Mouse (Mus musculus) CD4-positive helper T cell, adult 2 months (primary cell): ENCODE measurements around the gene Stxbp4.
A peak's percentile ranks its signal among the peaks of the same experiment; 100 is the strongest.

ENCODE experiments used
- DNase-seq: peaks from one replicate; pipeline ENCODE4 v3.0.0-alpha.2; 2012; ENCODE audit warnings: low read depth, missing footprints, low spot score

Stxbp4 gene

DNA sequence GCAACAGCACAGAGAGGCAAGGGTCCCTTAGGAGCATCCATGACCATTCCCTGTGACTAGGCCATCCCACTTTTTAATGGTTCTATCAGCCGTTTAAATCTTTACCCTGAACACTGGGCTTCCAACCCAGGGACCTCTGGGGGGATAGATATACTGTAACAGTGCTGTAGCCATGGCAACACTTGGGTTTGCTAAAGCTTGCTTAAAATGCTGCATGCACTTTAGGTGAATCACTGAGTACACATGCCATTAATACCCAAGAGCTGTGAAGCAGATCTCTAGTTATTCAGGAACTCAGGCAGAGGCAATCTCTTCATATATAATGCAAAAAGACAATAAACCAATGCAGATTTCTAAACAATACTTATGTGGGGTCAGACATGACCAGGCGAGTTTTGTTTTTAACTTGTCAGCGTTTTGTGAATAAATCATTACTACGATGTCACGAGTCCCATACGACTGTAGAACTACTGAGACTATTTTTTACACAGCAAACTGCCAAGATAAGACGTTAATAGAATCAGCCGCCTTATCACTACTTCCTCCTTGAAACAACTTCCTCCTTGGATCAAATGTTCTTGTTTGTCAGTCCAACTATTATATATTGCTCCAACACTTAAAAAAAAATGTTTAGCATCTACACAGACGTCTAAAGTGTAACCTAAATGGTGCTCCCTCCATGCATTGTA, 79.4 kb downstream of the Stxbp4 start:
- no peak for DNase-seq

- DNase-seq = no peak
Observed at GRCm38 (mm10) chr11:90556517-90556916, 81.4 kb downstream of the Stxbp4 start.

GRCm38 (mm10) chr11:90553963-90554362, 83.9 kb downstream of the Stxbp4 start:
- DNase-seq = no peak

GRCm38 (mm10) chr11:90552303-90553201, 85.3 kb downstream of the Stxbp4 start:
- DNase-seq = no peak

- peak; percentile 25 for DNase-seq
Observed at GRCm38 (mm10) chr11:90548560-90548959, 89.3 kb downstream of the Stxbp4 start.

GRCm38 (mm10) chr11:90538636-90539263, 99.1 kb downstream of the Stxbp4 start:
- no peak for DNase-seq

- DNase-seq = no peak
Observed at GRCm38 (mm10) chr11:90525311-90525710, 112.6 kb downstream of the Stxbp4 start.

- DNase-seq = no peak
Observed at GRCm38 (mm10) chr11:90521040-90521439, 116.8 kb downstream of the Stxbp4 start.

- DNase-seq = no peak
Observed at GRCm38 (mm10) chr11:90517750-90518149, 120.1 kb downstream of the Stxbp4 start.

DNA sequence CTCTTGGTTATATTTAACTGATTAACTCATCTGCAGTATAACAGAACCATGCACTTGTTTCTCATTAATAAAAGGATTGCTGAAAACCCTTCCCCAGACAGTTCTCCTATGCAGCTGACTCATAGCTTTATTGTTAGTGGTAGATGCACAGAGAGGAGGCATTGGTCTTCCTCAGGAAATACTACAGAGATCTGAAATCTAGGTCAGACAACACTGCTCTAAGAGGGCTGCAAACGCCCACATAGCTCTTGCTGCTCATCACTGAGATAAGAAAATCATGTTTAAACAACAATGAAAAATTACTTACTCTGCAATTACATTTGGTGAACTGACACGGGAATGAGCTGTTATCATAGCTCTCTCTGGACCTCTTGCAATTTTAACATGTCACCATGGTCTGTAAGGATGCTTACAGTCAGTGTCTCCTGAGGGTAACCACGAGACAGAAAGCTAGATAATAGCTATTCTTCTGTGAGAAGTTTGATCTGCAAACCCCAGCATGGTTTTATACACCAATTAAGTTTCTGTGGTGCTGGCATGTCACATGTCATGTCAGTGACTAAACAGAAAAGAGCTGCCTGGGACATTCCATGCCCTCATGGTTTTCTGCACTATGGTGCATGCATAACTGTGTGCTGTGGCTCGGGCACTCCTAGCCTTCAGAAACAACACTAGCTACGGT, 125.2 kb downstream of the Stxbp4 start:
- peak; percentile 48 for DNase-seq

DNA sequence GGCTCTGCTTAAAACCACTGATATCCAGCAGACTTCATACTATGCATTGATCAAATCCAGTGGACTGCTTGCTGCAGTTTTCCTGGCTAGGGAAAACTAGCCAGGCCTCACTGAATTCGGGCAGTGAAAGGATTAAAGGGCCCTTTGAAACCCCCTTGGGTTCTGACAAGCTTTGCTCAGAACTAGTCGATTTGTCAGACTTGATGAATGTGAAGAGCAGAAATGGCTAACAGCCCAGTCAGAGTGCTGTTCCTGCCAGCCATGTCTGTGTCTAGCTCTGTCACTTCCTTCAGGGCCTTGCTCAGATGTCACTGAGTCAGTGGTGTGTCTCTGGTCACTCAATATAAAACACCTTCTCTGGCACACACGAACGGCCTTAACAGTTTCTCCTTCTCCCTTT, 136.0 kb downstream of the Stxbp4 start:
- no peak for DNase-seq

DNA sequence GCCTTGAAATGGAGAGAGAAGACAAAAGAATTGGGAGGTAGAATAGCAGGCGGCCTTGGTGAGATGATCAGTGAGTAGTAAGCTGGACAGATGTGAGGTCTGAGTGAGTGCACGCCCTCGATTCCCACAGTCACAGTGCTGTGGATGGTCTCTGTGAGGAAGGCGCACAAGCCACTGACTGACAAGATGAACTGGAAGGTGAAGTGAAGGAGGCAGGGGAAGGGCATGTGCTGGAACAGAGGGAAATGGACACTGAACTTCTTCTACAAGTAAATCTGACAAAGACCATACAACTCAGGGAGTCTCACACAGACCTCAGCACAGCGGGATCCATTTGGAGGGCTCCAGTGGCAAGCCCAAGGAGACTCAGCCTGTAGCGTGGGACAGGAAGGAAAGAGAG, 138.0 kb downstream of the Stxbp4 start:
- DNase-seq = no peak

DNA sequence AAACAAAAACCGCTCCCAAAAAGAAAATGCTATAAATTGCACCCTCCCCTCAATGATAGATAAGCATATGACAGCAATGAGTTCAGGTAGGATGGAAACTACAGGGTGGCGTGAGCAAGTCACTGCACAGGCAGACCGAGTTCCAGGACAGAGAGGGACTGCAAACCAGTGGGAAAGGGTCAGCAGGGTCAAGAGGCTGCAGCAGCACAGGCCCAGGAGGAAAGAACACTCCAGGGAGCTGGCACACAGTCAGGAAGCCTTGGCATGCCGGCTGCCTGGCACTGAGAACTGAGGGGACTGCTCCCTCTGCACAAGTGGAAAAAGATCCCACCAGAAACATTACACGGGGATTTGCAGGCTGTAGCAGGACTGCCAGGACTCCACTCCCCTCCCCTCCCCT, 139.4 kb downstream of the Stxbp4 start:
- no peak for DNase-seq

DNA sequence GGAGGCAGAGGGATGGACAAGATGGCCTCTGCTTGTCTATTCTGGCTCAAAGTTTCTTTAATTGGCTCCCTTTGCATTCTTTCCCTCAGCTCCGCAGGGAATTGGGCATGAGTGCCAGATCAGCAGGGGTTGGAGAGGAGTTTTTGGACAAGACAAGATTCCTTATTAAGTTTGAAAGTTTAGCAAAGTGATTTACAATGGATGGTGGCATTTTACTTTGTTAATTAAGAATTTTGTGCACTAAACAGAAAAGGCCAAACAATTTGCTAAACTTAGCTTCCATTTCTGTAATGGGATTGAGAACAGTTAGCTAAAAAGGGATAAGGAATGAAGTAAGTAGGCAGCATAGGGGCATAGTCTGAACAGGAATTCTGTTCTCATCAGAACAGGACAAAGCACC, 142.9 kb downstream of the Stxbp4 start:
- DNase-seq = no peak

DNA sequence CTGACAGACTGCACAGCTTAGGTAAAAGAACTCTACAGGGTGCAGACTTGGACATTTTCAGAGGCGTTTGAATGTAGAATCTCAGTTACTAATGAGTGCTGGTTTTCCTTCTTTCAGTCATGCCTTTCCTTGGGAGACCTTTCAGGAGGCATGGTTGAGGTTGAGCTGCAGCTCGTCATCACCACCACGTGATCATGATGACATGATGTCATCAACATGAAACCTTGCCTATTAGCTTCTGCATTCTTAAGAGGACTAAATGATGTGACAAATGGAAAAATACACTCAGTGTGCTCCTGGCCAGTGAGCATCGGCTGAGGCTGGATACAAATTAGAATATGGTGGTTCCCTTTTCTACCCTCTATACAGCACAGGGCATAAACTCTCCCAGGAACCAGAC, 145.4 kb downstream of the Stxbp4 start:
- no peak for DNase-seq

- DNase-seq = no peak
Observed at GRCm38 (mm10) chr11:90489166-90489565, 148.7 kb downstream of the Stxbp4 start.

GRCm38 (mm10) chr11:90487686-90488085, 150.2 kb downstream of the Stxbp4 start:
- no peak for DNase-seq

DNA sequence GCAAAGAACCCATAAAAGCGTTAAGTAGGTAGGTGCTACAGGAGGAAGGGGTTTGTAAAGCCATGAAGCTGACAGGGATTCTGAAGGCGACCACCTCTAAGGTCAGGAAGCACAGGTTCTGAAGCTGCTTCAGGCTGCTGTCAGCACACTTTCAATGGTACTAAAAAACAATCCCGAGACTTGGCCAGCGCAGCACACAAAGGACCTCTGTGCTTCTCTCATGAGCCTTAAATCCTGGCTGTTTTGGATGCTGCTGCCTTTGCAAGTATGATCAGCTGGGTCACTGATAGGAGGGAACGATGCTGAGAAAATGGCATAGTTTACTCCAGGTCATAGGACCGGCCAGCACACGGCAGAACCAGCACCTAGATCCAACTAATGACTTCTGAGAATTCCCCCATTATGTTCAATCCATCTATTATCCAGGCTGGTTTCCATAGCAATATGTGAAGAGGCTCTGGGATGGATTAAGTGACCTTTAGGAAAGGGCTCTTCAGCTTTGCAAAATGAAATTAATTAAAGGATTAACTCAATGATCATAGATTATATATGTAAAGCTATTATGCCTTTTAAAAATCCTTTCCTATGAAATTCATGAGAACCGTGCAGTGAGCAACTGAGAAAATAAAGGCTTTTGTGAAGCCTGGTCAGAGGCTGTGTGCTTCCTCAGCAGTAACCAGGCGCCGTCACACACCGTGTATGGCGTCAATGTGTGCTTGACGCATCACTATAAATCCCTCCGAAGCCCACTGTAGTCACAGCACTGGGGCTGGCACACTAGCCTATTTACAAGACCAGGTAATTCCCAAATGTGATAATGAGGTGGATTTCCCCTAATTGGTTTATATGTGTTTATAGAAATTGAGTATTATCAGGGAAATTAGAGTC, 152.9 kb downstream of the Stxbp4 start:
- DNase-seq = no peak

DNA sequence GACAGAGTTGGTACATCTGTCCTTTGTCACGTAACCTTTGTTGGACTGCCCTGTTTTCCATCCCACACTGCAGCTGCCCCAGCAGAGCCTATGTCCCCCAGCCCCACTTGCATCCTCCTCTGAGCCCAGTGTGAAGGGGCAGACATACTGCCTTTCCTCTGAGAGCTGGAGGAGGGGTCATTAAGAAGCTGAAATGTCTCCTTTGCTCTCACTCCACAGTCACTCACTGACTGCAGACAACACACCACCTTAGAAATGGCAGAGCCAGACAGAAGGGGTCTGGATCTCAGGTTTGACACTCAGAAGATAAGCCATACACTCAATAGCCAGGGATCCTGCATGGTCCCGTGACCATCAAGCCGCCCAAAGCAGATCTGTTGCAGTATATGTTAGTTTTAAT, 154.1 kb downstream of the Stxbp4 start:
- no peak for DNase-seq

- no peak for DNase-seq
Observed at GRCm38 (mm10) chr11:90481828-90482227, 156.1 kb downstream of the Stxbp4 start.

GRCm38 (mm10) chr11:90470271-90470670, 167.6 kb downstream of the Stxbp4 start:
- no peak for DNase-seq
